Mouse (Mus musculus): ENCODE data around the gene Cenpt.

The Cenpt gene

DNA sequence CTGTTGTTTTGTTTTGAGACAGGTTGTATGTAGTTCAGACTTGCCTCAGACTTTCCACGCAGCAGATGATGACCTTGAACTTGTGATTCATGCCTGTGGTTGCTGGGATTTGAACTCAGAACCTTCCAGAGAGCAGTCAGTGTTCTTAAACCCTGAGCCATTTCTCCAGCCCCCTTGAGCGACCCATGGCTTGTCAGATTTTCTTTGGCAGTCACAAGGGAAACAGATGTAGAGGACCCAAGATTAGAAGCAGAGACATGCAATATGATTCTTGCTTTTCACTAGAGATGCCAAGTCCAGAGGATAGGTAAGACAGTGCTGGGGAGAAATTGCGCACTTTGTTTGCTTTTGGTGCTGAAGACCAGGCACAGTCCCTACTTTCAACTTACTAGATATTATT is at the start of gene Cenpt:
TSS of gene Cenpt (minus strand) at position 101 of the 400 bp plus-strand sequence.
- DNase-seq (ENCODE audit: low spot score), result no peak

GRCm38 (mm10) chr8:105900941-105901616 is 48.0 kb upstream of the Cenpt start:
- no peak for DNase-seq (ENCODE audit: low spot score)

- peak; percentile 96 for DNase-seq (ENCODE audit: low spot score)
These were observed 47.3 kb upstream of the Cenpt start, which contains the start of gene Pskh1 for GRCm38 (mm10) chr8:105900180-105900940. Gene Pskh1 (plus strand): TSS chr8:105900441.

GRCm38 (mm10) chr8:105897801-105898480 is 44.9 kb upstream of the Cenpt start:
- no peak for DNase-seq (ENCODE audit: low spot score)

DNA sequence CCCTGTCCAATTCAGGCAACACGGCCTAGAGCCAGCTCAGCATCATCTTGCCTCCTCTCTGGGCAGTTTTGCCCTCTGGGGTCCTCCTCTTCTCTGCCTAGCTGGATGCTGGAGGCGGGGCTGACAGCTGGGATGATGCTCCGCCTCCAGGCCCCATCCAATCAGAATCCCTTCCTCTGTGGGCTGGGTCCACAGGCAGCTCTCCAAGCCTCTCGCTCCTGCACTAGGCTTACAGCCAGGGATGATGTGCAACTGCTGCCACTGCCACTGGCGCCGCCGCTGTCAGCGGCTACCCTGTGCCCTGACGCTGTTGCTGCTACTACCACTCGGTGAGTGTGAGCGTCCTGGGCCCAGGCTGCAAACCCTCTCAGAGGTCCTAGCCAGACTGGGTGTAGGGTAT is 40.3 kb upstream of the Cenpt start, which contains the start of gene Nrn1l:
TSS of gene Nrn1l (plus strand) at position 229 of the 400 bp plus-strand sequence.
- DNase-seq (ENCODE audit: low spot score), result peak; percentile 84

DNA sequence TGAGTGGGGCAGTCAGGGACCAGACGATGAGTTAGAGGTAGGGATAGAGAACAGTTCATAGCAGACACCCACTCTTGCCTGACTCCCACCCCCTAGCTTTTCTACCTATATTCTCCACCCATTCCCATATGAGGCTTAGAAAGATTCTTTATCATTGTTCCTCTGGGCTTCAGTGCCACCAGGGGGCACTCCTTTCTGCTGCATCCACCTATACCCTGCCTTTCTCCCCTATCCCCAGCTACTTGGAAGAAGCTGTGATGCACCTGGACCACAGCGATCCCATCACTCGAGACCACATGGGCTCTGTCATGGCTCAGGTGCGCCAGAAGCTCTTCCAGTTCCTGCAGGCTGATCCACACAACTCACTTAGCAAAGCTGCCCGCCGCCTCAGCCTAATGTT is 39.4 kb upstream of the Cenpt start:
- no peak for DNase-seq (ENCODE audit: low spot score)

DNA sequence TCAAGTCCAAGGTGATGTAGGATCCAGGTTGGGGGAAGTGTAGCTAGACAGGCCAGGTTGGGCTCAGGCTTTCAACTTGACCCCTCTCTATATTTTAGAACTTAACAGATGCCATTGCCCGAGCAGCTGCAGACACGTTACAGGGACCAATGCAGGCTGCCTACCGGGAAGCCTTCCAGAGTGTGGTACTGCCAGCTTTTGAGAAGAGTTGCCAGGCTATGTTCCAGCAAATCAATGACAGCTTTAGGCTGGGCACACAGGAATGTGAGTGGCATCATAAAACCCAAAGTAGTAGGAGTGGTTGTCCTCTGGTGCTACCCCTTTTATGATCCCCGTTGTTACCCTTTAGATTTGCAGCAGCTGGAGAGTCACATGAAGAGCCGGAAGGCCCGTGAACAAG is 37.8 kb upstream of the Cenpt start:
- DNase-seq (ENCODE audit: low spot score), result no peak

DNA sequence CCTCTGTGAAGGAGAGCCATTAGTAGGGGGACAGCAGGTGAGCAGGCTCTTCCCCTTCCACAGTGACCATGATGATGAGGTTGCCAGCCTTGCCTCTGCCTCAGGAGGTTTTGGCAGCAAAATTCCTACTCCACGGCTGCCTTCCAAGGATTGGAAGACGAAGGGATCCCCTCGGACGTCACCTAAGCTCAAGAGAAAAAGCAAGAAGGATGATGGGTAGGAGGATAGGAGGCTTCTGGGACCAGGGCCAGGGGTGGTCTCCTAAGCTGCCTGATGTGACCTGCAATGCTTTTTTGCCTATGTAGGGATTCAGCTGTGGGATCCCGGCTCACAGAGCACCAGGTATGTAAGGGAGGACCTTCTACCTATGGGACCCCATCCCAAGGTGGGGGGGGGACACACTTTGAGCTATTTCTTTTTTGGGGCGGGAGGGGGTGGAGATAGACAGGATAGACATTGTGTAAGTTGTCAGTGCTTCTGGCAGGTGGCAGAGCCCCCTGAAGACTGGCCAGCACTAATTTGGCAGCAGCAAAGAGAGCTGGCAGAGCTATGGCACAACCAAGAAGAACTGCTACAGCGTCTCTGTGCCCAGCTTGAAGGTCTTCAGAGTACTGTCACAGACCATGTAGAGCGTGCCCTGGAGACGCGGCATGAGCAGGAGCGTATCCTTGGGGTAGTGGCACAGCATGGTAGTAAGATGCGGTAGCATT is 36.8 kb upstream of the Cenpt start:
- DNase-seq (ENCODE audit: low spot score), result no peak

DNA sequence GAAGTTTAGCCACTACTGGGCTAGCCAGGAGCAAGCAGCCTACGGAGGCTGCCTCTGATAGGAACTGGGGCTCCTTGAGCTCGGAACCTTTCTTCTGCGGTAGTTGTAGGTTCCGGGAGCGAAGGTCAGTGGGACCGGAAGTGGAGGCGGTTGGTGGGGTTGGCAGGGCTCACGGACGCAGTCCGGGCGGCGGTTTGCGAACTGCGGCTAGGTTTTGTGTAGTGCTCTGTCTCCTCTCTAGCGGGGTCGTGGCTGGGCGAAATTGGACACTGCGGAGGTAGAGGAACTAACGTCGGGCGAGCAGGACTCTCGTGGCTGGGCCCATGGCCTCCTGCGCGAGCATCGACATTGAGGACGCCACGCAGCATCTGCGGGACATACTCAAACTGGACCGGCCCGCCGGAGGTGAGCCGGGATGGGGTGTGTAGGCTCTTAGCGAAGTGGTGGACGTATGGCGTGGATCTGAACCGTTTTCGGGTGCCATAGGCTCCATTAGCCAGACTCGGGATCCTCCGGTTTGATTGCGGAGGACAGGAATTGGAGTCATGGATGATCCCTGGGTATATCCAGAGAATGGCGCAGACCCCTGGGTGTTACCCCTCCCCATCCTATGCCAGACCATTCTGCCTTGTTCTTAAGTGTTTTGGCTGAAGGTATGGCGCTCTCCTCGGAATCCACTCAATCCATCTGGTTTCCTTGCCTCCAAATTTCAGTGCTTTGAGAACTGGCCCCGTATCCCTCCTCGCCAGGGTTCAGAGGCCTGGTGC is 27.9 kb upstream of the Cenpt start, which contains the start of gene Edc4:
TSS of gene Edc4 (plus strand) at position 128 of the 767 bp plus-strand sequence.
- peak; percentile 89 for DNase-seq (ENCODE audit: low spot score)

GRCm38 (mm10) chr8:105874301-105874700 is 21.2 kb upstream of the Cenpt start:
- DNase-seq (ENCODE audit: low spot score), result no peak

GRCm38 (mm10) chr8:105866364-105867029 is 13.4 kb upstream of the Cenpt start:
- DNase-seq (ENCODE audit: low spot score), result peak; percentile 29

- DNase-seq (ENCODE audit: low spot score), result peak; percentile 54
These were observed 8.9 kb upstream of the Cenpt start for GRCm38 (mm10) chr8:105861951-105862350.

DNA sequence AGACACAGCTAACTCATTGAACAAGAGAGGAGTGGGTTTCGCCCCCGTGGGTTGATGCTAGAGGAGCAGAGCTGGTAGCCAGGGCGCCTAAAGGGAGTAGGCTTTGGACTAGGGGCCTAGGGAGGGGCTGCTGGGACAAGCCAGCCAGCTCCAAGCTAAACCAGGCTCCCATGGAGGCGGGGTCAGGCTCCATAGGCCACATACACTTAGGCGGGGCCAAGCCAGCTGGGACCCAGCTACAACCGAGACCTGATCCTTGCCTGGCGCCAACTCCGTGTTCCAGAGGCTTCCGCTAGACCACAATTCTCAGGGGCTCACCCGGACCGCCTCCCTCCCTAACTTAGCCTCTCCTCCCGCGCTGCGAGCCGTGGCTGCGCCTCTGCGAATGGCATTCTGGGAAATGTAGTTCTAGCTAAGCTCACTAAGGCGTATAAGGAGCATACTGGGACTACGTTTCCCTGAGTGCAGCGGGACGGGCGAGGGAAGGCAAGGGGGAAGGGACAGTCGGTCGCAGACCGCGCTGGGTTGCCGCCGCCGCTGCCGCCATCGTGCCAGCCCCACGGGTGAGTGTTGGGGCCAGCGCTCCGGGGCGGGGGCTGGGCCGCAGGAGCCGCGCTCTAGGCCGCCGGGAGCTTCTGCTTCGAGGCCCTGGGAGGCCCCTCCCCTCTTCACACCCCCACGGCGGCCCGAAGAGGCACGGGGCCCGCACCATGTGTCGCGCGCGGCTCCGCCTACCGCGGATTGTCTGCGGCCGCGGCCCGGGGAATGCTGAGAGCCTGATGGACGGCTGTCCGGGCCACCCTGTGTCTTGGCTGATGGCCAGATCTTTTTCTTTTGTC is 7.3 kb upstream of the Cenpt start, which contains the start of gene Nutf2:
TSS of gene Nutf2 (plus strand) at position 438 of the 839 bp plus-strand sequence.
- peak; percentile 100 for DNase-seq (ENCODE audit: low spot score)

- DNase-seq (ENCODE audit: low spot score), result no peak
These were observed 6.2 kb upstream of the Cenpt start for GRCm38 (mm10) chr8:105859314-105859713.

DNA sequence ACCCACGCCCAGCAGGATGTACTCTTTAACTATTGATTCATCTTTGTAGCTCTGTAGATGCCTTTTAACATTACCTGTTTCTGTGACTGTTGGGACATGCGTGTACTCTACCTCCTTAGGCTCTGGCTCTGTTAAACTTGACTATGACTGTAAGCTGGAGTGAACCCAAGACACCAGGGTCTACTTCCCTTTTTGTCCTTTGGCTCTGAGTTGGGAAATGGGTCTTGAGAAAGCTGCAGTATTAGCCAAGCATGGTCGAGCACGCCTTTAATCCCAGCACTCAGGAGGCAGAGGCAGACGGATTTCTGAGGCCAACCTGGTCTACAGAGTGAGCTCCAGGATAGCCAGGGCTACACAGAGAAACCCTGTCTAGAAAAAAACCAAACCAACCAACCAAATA is 5.4 kb upstream of the Cenpt start:
- no peak for DNase-seq (ENCODE audit: low spot score)

GRCm38 (mm10) chr8:105856168-105856835 is 3.2 kb upstream of the Cenpt start:
- DNase-seq (ENCODE audit: low spot score), result no peak

- peak; percentile 63 for DNase-seq (ENCODE audit: low spot score)
These were observed 2.4 kb upstream of the Cenpt start for GRCm38 (mm10) chr8:105855248-105856167.

DNA sequence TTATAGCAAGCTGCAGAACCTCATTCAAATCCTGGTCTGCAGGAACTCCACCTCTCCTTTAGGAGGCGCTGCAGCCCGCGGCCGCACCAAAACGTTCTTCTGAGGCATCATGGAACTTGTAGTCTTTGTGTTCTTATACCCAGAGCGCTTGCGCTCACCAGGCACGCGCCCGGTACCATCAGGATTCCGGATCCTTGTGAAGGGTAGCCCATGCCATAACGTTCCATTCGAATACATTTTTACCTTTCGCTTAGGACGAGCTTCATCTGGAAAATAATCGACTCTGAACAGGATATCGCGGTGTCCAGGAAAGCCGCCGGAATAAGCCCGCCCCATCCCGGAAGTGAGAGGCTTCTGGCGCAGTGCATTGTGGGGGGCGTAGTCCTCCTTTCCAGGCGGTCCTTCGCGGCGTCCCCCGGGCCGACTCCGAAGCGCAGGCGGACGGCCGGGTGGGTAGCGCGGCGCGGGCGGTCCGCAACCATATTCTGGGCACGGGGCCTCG is 1.7 kb upstream of the Cenpt start, which contains the start of gene Thap11:
TSS of gene Thap11 (plus strand) at position 418 of the 502 bp plus-strand sequence.
- peak; percentile 95 for DNase-seq (ENCODE audit: low spot score)

Measured in embryo, embryonic 10 days (tissue).